Mouse (Mus musculus) urinary bladder, postnatal 4 days (tissue): ENCODE data around the gene Asphd2.

Experiments used
- DNase-seq, 2 experiments: peaks; one replicate each; pipeline ENCODE4 v3.0.0; 2021 to 2022; ENCODE audit warnings: low spot score in 2 of 2

Asphd2 gene

DNA sequence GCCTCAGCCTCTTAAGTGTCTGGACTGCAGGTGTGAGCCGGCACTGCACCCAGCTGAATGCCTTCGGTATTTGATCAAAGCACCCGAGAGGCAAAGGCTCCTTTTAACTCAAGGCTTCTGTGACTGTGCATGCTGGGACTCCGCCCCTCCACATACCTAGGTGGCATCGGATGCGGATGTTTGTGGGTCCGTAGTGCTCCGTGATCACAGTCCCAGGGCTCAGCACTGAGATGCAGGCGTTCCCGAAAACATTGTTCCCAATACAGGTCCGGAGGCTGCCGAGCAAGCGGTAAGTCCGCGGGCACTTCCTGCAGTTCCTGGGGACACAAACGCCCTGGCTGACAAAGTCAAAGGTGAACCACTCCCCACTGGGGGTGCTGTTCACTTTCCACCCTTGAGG is 3.7 kb downstream of the Asphd2 start:
- no peak for DNase-seq

DNA sequence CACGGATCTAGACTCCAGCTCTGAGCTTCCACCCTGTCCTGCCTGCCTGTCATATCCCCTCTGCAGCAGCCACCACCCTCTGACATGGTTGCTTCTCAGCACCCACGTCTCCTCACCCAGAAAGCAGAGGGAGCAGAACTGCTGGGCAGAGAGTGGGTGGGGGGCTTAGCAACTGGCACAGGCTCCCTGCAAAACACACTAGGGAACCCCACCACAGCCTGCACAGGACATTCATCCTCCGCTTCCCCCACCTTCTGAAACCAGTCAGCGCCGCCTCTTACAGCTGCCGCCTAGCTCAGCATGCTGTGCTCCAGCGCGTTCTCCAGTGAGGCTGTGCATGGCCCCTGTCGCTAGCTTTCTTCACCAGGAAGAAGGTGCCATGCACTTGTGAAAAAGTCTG is 5.3 kb downstream of the Asphd2 start:
- no peak for DNase-seq

DNA sequence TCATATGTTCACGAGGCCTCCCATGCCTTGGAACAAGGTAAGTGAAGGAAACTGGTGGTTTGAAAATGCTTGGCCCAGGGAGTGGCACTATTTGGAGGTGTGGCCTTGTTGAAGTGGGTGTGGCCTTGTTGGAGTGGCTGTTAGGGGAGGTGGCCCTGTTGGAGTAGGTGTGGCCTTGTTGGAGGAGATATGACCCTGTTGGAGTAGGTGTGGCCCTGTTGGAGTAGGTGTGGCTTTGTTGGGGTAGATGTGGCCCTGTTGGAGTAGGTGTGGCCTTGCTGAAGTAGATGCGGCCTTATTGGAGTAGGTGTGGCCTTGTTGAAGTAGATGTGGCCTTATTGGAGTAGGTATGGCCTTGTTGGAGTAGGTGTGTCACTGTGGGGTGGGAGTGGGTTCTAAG is 8.7 kb downstream of the Asphd2 start:
- DNase-seq = no peak

DNA sequence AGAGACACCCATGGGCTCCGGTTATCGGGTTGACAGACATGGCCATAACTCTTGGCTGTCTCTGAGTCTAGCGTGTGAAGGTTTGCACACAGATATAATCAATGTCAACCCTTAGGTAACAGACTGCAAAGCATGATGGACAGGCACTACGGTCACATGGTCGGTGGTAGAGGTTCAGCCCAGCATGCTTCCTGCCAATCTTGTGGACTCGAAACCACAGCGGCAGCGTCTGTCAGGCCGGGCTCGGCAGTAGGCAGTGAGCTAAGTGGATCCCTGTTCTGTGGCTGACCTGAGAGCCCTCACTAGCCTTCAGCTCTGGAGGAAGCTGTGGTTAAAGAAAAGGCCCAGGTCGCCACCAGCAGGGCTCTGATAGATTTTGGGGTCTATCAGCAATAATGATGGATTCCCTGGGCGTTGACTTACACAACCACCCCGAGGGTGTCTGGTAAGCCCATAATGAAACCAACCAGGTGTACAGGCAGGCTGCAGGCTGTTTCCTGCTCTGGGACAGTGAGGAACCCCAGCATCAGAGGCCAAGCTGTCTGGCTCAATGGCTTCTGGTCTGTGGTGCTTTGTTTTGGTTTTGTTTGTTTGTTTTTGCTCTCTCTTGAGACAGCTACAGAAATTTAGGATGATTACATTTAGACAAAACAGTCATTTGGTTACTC is 9.7 kb downstream of the Asphd2 start:
- DNase-seq = no peak

DNA sequence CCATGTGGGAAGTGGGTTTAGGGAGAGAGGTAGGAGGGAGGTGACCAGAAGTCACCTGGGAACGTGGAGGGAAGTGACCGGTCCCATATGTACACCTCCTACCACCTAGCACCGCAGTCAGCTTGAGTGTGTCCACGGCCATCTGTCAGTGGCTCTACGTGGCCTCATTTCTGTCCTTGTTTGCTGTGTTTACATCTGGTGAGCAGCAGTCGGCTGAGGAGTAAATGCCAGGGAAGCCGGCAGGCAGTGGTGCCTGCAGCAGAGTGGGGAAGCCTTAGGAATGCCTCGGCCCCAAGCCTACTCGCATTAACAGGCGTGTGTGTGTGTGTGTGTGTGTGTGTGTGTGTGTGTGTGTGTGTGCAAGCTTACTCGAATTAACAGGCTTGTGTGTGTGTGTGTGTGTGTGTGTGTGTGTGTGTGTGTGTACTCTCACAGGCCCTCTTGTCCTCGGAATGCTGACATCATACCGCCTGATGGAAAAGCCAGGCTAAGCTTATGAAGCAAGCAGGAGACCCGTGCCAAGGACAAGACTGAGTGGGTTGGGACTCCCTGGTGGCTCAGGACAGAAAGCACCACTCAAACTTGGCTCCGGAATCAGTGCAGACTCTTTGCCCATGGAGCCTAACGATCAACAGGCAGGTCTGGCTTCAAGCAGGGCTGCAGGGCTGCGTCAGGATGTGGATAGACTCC is 11.9 kb downstream of the Asphd2 start:
- no peak for DNase-seq

DNA sequence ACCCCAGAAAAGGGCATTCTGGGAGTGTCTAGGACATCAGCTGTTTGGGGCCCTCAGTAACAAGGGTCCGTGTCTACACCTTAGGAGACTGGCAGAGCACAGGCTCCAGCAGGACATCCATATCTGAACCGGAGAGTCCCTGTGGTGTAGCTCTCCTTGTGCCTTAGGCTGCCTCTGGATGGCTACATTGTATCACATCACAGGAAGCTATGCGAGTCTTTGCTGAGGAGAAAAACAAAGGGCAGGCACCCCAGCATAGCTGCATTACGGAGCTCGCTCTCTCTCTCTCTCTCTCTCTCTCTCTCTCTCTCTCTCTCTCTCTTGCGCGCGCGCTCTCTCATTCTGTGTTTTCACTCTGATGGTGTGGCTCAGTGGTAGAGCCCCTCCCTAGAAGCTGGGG is 12.6 kb downstream of the Asphd2 start:
- no peak for DNase-seq

DNA sequence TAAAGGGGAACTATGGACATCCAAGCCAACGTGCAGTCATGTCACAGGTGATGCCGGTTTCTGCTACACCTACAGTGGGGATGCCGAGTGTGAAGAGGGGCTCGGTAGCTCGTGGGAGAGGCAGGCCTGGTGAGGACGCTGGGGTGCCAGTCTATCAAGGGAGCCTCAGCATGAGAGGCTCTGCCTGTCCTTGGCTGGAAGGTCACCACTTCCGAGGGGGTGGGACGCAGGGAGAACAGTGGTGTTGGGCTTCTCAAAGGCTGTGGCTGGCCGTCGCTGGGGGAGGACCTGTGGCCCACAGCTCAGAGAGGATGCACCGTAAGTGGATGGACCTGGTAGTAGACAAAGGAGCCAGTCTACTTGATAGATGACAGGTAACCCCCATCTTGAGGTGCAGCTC is 13.5 kb downstream of the Asphd2 start:
- no peak for DNase-seq

DNA sequence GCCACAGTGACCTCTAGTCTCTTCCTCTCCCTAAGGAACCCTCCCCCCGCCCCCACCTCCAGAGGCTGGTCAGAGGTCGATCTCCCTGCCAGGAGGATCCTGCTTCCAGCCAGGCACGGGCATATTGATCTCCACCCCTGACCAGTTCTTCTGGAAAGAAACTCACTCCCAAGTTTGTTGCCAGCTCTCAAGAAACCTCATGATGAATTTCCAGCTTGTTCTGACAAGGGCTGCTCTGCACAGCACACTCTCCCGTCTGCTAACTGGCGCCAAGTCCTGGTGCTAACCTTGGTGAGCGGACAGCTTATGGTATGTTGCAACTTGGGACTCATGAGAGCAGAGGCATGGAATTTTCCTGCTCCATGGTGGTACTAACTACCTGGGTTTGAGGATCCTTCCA is 15.9 kb downstream of the Asphd2 start:
- no peak for DNase-seq

DNA sequence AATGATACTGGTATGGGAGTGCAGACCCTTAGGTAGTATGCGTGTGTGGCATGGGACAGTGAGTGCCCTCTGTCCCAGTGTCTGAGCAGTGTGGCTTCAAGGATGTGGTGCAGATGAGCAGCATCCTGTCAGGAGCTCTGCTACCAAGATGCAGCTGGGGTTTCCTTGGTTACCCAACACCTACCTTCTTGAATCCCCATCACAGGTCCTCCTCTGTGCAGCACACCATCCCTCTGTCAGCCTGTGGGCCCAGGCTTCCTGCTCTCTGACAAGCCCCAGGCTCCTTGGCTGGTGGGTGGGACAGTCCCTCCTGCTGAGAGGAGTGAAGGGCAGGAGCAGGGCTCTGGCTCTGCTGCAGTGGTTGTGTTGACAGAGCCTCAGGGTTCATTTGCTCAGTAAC is 17.3 kb downstream of the Asphd2 start:
- no peak for DNase-seq

DNA sequence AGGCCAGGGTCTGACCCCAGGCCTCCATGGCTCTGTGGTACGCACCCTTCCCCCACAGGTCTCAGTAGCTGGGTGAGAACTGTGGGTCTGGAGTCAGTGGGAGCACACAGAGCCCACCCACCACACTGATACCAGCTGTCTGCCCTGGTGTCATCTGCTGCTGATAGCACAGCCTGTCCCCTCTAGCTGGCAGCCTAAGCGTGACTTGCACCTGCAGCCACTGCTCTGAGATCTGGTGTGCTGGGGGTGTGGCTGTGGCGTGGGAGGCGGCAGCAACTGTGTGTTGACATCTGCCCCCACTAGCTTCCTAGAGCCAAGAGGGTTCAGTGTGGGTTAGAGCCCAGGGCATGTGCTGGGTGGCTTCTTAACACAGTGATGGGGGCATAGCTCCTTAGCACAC is 18.6 kb downstream of the Asphd2 start:
- no peak for DNase-seq

DNA sequence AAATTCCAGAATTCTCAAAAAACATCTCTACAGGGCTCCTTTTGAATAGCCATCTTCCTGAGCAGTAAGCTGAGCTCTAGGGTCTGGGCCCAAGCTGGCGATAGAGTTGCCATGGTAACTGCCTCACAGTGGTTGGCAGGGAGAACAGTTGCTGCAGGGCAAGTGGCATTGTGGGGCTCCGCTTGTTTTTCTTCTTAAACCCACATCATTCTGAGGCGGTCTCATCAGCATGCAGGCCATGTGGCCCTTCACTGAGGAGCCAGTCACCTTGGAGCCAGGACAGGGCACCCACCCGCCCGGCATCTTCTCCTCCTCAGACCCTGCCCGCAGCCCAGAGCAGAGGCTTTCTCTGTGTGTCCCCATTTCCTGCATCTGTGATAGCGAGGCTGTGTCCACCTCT is 22.7 kb downstream of the Asphd2 start:
- no peak for DNase-seq

DNA sequence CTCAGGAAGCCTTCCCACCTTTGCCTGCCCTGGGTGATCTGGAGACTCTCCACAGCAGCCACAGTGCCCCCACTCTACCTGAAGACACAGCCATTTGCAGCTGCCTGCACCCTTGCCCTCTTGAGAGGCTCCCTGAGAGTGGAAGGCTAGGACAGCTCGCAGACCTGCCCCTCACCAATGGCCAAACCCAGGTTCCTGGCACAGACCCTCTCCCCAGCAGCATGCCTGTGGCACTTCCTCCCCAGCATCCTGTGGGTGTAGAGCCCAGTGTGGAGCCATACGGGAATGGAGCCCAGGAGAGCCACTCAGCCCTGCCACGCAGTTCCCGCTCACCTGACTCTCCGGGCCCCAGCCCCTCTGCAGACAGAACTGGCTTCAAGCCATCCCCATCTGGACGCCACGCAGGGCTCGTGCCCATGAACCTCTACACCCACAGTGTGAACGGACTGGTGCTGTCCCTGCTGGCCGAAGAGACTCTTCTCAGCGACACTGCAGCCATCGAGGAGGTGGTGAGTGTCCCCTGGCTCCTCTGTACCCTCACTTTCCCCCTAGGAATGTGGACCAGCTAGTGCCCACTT is 24.3 kb downstream of the Asphd2 start:
- DNase-seq = no peak

DNA sequence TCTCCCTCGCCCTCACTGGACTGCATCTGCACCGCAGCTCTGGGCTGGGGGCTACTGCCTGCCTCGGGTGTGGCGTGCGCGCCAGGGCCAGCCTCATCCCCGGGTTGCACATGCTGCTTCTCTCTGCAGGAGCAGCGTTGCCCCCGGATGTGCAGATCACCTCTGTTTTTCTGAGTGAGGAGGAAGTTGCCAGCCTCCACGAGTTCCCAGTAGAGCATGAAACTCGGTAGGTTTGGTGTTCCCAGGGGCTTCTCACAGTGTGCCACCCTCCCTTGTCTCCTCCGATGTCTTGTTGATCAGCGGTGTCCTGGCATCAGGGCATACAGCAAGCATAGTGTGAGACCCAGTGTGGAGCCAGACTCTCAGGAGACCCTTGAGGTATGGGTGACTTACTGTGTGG is 25.3 kb downstream of the Asphd2 start:
- DNase-seq = no peak

DNA sequence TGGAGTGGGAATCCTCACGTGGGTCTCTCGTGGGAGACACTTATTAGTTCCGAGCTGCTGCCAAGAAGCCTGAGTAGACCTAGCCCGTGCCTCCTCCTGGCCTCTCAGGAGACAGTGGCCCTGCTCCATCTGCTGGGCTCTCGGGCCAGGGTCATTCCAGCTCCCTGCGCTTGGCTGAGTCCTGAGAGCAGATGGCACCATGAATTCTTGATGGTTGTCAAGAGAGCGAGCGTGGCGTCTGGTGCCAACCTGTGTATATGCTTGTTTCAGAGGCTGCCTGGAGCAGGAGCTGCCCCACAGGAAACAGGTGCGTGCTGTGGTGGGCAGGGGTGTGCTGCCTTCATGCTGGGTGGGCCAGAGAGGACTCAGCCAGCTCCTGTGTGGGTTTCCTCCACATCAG is 26.0 kb downstream of the Asphd2 start:
- DNase-seq = no peak

DNA sequence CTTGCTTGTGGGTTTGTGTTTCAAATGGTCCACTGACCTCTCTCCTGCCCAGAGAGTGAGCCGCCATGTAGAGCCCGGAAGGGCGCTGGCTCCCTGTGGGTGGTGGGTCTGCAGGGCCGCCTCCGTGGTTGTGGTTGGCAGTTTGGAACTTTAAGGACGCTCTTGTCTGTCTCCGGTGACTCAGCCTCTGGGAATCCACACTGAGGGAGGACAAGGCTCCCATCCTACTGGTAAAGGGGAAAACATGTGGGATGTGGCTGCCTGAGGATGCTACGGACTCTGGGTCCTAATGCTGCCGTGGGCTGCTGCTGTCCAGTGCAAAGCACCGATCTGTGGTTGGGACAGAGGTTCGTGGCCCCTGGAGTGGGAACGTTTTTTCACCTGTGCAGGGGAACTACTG is 26.7 kb downstream of the Asphd2 start:
- no peak for DNase-seq

DNA sequence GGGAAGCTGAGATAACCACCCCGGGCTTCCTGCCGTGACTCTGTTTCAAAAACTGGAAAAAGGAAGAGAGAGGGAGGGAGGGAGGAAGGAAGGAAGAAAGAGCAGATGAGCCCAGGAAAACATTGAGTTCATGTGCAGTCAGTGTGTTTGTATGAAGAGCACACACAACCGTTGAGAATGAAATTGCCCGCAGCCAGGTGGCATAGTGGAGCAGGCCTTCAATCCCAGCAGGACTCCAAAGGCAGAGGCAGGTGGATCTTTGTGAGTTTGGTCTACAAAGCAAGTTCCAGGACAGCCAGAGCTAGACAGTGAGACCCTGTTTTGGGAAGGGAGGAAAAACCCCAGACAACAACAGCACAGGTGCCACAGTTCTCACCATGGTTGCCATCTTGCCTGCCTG is 27.3 kb downstream of the Asphd2 start:
- DNase-seq = no peak

DNA sequence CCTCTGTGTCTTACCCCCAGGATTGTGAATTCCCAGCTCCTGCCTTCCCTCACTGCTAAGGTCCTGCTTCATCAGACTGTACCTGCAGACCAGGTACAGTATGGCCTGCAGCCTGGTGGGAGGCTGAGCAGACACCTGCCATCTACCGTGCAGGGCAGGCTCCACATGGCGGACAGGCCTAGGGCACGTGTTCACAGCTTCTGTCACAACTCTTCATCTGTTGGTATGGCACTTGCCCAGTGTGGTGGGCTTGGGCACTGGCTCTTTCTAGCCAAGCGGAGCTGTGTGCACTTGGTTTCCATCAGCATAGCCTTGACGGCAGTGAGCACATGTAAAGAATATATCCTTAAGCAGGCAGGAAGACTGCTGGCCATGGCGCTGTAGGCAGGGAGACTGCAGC is 27.8 kb downstream of the Asphd2 start:
- DNase-seq = no peak

DNA sequence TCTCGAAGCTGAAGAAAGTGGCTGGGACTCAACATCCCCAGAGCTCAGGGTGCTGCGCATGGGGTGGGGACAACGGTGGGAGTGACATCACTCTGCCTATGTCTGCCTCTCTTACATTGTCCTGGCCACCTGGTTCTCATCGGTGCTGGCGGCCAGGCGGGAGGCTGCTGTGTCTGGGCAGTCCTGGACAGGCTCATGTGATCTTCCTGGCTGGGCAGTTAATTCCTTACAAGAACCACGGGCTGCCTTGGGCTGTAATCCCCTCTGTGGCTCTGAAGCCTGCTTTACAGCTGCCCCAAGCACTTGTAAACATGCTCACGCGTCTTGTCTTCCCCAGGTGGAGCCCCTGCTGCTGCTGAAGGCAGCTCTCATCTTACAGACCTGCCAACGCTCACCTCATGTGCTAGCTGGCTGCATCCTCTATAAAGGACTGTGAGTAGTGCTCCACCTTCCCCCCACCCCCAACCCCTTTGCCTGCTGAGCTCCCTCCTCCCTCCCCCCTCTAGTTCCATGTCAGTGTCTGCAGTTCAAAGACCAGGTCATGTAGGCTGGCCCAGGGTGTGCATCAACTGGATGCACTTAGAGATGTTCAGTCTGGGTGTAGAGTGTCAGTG is 30.4 kb downstream of the Asphd2 start:
- no peak for DNase-seq

DNA sequence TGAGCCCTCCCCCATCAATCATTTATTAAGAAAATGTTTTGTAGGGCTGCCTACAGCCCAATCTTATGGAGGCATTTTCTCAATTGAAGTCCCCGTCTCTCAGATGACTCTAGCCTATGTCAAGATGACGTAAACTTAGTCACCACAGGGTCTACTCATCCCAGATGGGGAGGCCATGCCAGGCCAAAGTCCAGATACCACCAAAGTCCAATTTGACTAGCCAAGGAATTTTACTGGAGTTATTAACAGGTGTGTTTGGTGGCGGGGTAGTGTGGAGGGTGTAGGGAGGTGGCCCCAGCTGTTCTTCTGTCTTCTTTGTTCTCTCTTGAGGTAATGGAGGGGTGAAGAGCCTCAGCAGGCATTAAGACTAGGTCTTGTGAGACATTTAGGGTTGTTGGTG is 34.6 kb downstream of the Asphd2 start:
- DNase-seq = no peak

DNA sequence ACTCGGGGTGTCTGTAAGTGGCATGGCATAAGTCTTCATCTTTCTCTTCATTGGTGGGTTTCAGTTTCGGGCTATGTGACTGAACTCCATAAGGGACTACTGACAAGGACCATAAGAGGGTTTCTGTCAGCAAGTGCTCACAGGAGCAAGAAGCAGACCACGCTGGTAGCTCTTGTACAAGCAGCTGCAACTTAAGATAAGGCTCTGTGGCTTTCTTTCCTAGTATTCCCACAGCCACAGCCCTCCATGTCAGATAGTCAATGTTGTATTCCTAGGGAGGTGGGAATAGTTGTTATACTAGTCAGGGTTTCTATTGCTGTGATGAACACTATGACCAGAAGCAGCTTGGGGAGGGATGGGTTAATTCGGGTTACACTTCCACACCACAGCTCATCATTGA is 35.1 kb downstream of the Asphd2 start:
- DNase-seq = no peak

DNA sequence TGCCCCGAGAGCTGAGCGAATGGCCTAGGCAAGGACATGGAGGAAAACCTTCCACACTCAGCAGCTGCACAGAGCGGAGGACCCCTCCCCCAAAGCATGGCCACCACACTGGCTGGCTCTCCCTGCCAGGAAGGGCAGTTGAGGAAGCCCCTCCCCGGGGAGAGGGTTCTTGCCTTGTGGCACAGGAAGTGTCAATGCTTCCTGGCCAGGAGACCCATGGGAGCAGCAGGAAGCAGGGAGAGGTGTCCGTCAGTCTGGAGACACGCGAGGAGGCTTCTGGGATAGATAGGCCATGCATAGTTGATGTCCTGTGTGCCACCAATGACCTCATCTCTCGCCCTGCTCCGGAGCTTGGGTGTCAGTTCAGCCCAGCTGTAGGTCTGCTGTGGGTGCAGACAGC is 38.3 kb downstream of the Asphd2 start:
- no peak for DNase-seq

DNA sequence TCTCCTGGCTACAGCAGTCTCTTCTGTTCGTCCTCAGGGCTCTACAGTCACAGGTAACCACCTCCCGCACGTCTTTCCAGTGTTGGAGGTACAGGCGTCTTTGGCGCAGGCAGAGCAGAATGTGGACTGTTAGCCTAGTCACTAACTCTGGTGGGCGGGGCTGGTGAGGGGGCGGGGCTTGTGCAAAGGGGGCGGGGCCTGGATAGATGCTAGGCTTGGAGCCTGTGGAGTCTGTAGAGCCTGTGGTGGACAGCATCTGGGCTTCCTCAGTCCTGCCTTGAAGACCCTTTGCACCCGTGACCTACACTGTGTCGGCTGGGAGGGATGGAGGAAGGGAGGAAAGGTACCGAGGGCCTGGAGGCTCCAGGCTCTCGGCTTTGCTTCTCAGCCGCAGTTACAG is 38.8 kb downstream of the Asphd2 start, which contains the start of gene Gm6583:
Gene Gm6583, minus strand, starts transcription at position 124 of the 400 bp plus-strand sequence.
- no peak for DNase-seq

DNA sequence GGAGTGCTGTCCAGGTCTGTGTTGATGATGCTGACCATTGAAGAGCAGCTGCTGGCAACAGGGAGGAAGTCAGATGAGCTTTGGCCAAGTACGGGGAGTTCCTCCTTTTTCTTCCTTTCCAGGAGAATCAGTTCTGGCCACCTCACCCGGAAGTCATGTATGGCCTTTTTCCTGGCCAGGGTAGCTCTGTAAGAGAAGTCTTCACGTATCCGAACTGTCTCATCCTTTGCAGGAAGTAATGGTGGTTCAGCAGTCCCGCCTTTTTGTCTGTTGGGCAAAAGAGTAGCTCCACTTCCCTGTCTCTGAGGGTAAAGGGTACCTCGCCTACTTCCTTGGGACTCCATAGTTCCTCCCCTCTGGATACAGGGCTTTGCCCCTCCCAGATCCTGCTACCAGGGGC is 39.2 kb downstream of the Asphd2 start:
- DNase-seq = no peak
